Mouse (Mus musculus): ENCODE measurements at regions not wholly inside any gene's neighbourhood (a gene's known extent, or its start where the extent isn't known, plus 50 kb on each side); places are given as distances from the start of the nearest gene placed in this dataset.

GRCm38 (mm10) chr12:71470983-71471715 lies 161.5 kb downstream of the Dact1 start:
- TF ChIP-seq GATA1 (IDR thresholded peaks at IDR 0.05; ENCODE audit: borderline replicate concordance, low read length) (no peak), FLI1 (IDR thresholded peaks at IDR 0.05; ENCODE audit: low read length) (no peak)
